Mouse (Mus musculus): ENCODE measurements at regions not wholly inside any gene's neighbourhood (a gene's known extent, or its start where the extent isn't known, plus 50 kb on each side); places are given as distances from the start of the nearest gene placed in this dataset.

GRCm38 (mm10) chr8:7973791-7974190 is 687.3 kb downstream of the Efnb2 start:
- no peak for DNase-seq (ENCODE audit: low read depth, low spot score)
- no peaks in the 10 kb centered on the region for H3K36me3 ChIP-seq (ENCODE audit: control insufficient read depth in 1 of 2, insufficient read depth in 2 of 2, low read length in 2 of 2)
- H3K9ac ChIP-seq (ENCODE audit: control insufficient read depth, low read depth, low read length, poor library complexity, severe bottlenecking), result no peak overlapping the region
- no peaks in the 10 kb centered on the region for H3K79me2 ChIP-seq (ENCODE audit: control insufficient read depth, insufficient read depth, low read length, poor library complexity)
- no peaks in the 10 kb centered on the region for H3K9me3 ChIP-seq (replicated peaks; ENCODE audit: insufficient read depth, low read length)
- H3K27ac ChIP-seq (ENCODE audit: control insufficient read depth, low read depth, low read length), result no peak overlapping the region
- H3K27me3 ChIP-seq (ENCODE audit: control insufficient read depth in 1 of 2, insufficient read depth in 2 of 2, low read length in 2 of 2), result no peaks in the 10 kb centered on the region
- H3K4me3 ChIP-seq (ENCODE audit: control insufficient read depth in 1 of 2, insufficient read depth in 1 of 2, low read depth in 2 of 2, low read length in 2 of 2), result no peak overlapping the region
- TF ChIP-seq MYB (IDR thresholded peaks at IDR 0.05; ENCODE audit: low read depth, low read length), result no peak
- TF ChIP-seq UBTF (IDR thresholded peaks at IDR 0.05; ENCODE audit: borderline replicate concordance, insufficient read depth, low read depth, low read length), result no peak
- TF ChIP-seq NELFE (IDR thresholded peaks at IDR 0.05; ENCODE audit: low read depth, low read length), result no peak
- no peak for TF ChIP-seq CHD2 (IDR thresholded peaks at IDR 0.05; ENCODE audit: low read length)
- no peak for TF ChIP-seq E2F4 (IDR thresholded peaks at IDR 0.05; ENCODE audit: borderline replicate concordance, low read depth, low read length)
- no peak for TF ChIP-seq GATA1 (IDR thresholded peaks at IDR 0.05; ENCODE audit: low read depth, low read length)
- no peaks in the 10 kb centered on the region for H3K4me1 ChIP-seq (ENCODE audit: control insufficient read depth in 1 of 2, insufficient read depth in 2 of 2, low read length in 2 of 2)

GRCm38 (mm10) chr8:7964276-7964675 is 696.8 kb downstream of the Efnb2 start:
- no peak overlapping the region for H3K9ac ChIP-seq (ENCODE audit: control insufficient read depth, low read depth, low read length, poor library complexity, severe bottlenecking)
- no peak for TF ChIP-seq E2F4 (IDR thresholded peaks at IDR 0.05; ENCODE audit: borderline replicate concordance, low read depth, low read length)
- no peak for TF ChIP-seq RAD21 (IDR thresholded peaks at IDR 0.05; ENCODE audit: low read depth, low read length)
- no peak for TF ChIP-seq SMC3 (IDR thresholded peaks at IDR 0.05; ENCODE audit: low read depth, low read length)
- no peak for TF ChIP-seq MAX (IDR thresholded peaks at IDR 0.05; ENCODE audit: low read length)
- TF ChIP-seq KAT2A (conservative IDR thresholded peaks at IDR 0.05; ENCODE audit: low read depth, low read length), result no peak
- no peak for TF ChIP-seq GATA1 (IDR thresholded peaks at IDR 0.05; ENCODE audit: low read depth, low read length)
- TF ChIP-seq TCF12 (IDR thresholded peaks at IDR 0.05; ENCODE audit: low read depth, low read length), result no peak
- TF ChIP-seq MAZ (IDR thresholded peaks at IDR 0.05; ENCODE audit: low read depth, low read length), result no peak
- no peak for TF ChIP-seq USF1 (IDR thresholded peaks at IDR 0.05; ENCODE audit: low read depth, low read length)
- TF ChIP-seq NELFE (IDR thresholded peaks at IDR 0.05; ENCODE audit: low read depth, low read length), result no peak
- TF ChIP-seq JUND (IDR thresholded peaks at IDR 0.05; ENCODE audit: low read depth, low read length), result no peak
- TF ChIP-seq GABPA (IDR thresholded peaks at IDR 0.05; ENCODE audit: low read depth, low read length), result no peak
- no peak for TF ChIP-seq USF2 (IDR thresholded peaks at IDR 0.05; ENCODE audit: borderline replicate concordance in 1 of 2, insufficient read depth in 1 of 2, low read depth in 1 of 2, low read length in 2 of 2)
- TF ChIP-seq CHD1 (IDR thresholded peaks at IDR 0.05; ENCODE audit: low read depth, low read length), result no peak
- no peak for TF ChIP-seq CTCF (IDR thresholded peaks at IDR 0.05 in 2 of 3, conservative IDR thresholded peaks at IDR 0.05 in 1 of 3; ENCODE audit: control insufficient read depth in 1 of 3, insufficient read depth in 1 of 3, low read depth in 2 of 3, low read length in 3 of 3, poor library complexity in 1 of 3, severe bottlenecking in 1 of 3)
- no peak for TF ChIP-seq UBTF (IDR thresholded peaks at IDR 0.05; ENCODE audit: borderline replicate concordance, insufficient read depth, low read depth, low read length)
- TF ChIP-seq POLR2AphosphoS2 (IDR thresholded peaks at IDR 0.05; ENCODE audit: low read length), result no peak
- H3K4me1 ChIP-seq (ENCODE audit: control insufficient read depth in 1 of 2, insufficient read depth in 2 of 2, low read length in 2 of 2), result no peaks in the 10 kb centered on the region
- no peaks in the 10 kb centered on the region for H3K36me3 ChIP-seq (ENCODE audit: control insufficient read depth in 1 of 2, insufficient read depth in 2 of 2, low read length in 2 of 2)
- no peaks in the 10 kb centered on the region for H3K79me2 ChIP-seq (ENCODE audit: control insufficient read depth, insufficient read depth, low read length, poor library complexity)
- H3K27me3 ChIP-seq (ENCODE audit: control insufficient read depth in 1 of 2, insufficient read depth in 2 of 2, low read length in 2 of 2), result no peaks in the 10 kb centered on the region
- no peak overlapping the region for H3K4me3 ChIP-seq (ENCODE audit: control insufficient read depth in 1 of 2, insufficient read depth in 1 of 2, low read depth in 2 of 2, low read length in 2 of 2)
- H3K27ac ChIP-seq (ENCODE audit: control insufficient read depth, low read depth, low read length), result no peak overlapping the region
- H3K9me3 ChIP-seq (replicated peaks; ENCODE audit: insufficient read depth, low read length), result no peaks in the 10 kb centered on the region
- DNase-seq (ENCODE audit: low read depth, low spot score), result no peak
